Mouse (Mus musculus) liver, embryonic 14.5 days (tissue): ENCODE measurements around the gene Tjp2.

Experiments
- CTCF ChIP-seq: IDR thresholded peaks from 2 replicates; pipeline ENCODE4 v1.5.1; 2016; ENCODE audit warnings: antibody characterized with exemption, low read depth, control low read depth
- EP300 ChIP-seq: IDR thresholded peaks from 2 replicates; pipeline ENCODE4 v1.6.1; 2016; ENCODE audit warnings: antibody characterized with exemption, low read depth

- TF ChIP-seq CTCF (no peak), EP300 (no peak)
Measured at GRCm38 (mm10) chr19:24198676-24199303, 26.0 kb downstream of the Tjp2 start.
